Mouse (Mus musculus) stomach, embryonic 16.5 days (tissue): Measurements from ENCODE around the gene Pcgf5. TPM values are rescaled to one million over a fixed set of nuclear protein-coding genes. Genes with fewer than 3 reads are reported as not detected.
"Not testable (repeated sequence)": the region's sequence is repeated elsewhere in the genome, so short reads cannot be mapped to it uniquely, and the experiment has no call there.

ENCODE experiments used
- ATAC-seq: fragments of 200-750 bp; cut with Nextera tagmentation; 2 replicates; pipeline ENCODE4 v1.8.0; 2017; ENCODE audit warnings: moderate number of reproducible peaks, moderate TSS enrichment; ENCODE audit not compliant: insufficient read depth, low FRiP score
- H3K27ac ChIP-seq: fragments of 300-500 bp; sonication (generic); 2 replicates; pipeline ENCODE4 v1.5.1; 2014; ENCODE audit warnings: low read length
- H3K27me3 ChIP-seq: fragments of 300-500 bp; sonication (generic); 2 replicates; pipeline ENCODE4 v1.6.1; 2014; ENCODE audit warnings: low read length, control low read depth, mixed read lengths; ENCODE audit not compliant: control insufficient read depth, insufficient read depth
- H3K36me3 ChIP-seq: fragments of 300-500 bp; sonication (generic); 2 replicates; pipeline ENCODE4 v1.6.1; 2014; ENCODE audit warnings: low read length; ENCODE audit not compliant: control insufficient read depth, insufficient read depth
- H3K4me1 ChIP-seq: fragments of 300-500 bp; sonication (generic); 2 replicates; pipeline ENCODE4 v1.6.1; 2014; ENCODE audit warnings: low read length, control low read depth, mixed read lengths; ENCODE audit not compliant: control insufficient read depth, insufficient read depth
- H3K4me2 ChIP-seq: fragments of 300-500 bp; sonication (generic); 2 replicates; pipeline ENCODE4 v1.6.1; 2014; ENCODE audit warnings: low read depth, low read length, mixed read lengths
- H3K4me3 ChIP-seq: fragments of 300-500 bp; sonication (generic); replicated peaks from 2 replicates; pipeline ENCODE4 v1.5.1; 2014; ENCODE audit warnings: mild to moderate bottlenecking, low read length
- H3K9ac ChIP-seq: fragments of 300-500 bp; sonication (generic); 2 replicates; pipeline ENCODE4 v1.6.1; 2014; ENCODE audit warnings: low read length
- H3K9me3 ChIP-seq: fragments of 300-500 bp; sonication (generic); replicated peaks from 2 replicates; pipeline ENCODE4 v1.6.1; 2016; ENCODE audit warnings: low read length, control low read depth; ENCODE audit not compliant: control insufficient read depth
- WGBS: fragments of 180-500 bp; shearing (Covaris S2); extraction: QIAGEN DNeasy Blood & Tissue Kit; methylation state at CpG from one replicate; pipeline ENCODE4 v1.1.7; 2014; 5-methylcytosine and 5-hydroxymethylcytosine counted together
- polyA plus RNA-seq: library from polyadenylated mRNA; unstranded; fragments of >200 nt; fragmentation: Nextera tagmentation; extraction: Ambion mirVana; gene quantifications from 2 replicates; pipeline ENCODE4 v1.2.1, GENCODE M21; 2015

The Pcgf5 gene
- polyA plus RNA-seq, 1 experiment from 2014 or later = 12.7 TPM

DNA sequence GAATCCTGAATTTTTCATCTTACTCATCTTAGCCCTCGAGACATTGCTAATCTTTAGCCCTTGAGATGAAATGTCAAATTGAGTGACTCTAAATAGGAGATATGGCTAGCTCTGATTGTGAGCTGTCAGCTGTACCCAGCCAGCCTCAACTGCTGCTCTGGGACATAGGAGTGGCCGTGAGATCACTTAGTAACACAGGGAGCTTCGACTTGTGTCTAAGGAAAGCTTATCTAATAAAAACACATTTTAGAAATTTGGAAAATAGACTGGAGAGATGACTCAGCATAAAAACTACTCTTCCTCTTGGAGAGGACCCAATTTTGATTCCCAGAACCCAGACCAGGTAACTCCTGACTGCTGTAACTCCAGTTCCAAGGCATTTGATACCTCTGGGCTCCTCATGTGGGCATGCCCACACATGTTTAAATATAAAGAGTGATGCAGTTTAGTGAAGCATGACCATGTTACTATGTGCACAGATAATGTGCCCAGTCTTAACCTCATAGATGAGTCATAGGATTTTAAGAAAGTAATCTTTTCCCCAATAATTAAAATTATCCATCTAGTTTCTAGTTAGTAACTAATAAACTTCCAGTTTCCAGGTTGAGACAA is 103.0 kb downstream of the Pcgf5 start:
- no peaks in the 10 kb centered on the region for H3K36me3 ChIP-seq
- WGBS = 72% methylated on average over 3 of the region's 3 CpGs
- no peaks in the 10 kb centered on the region for H3K9me3 ChIP-seq
- H3K4me3 ChIP-seq = no peak overlapping the region
- H3K27ac ChIP-seq = no peak overlapping the region
- H3K4me2 ChIP-seq = no peak overlapping the region
- no peaks in the 10 kb centered on the region for H3K27me3 ChIP-seq
- no peak for ATAC-seq
- H3K4me1 ChIP-seq = no peaks in the 10 kb centered on the region
- H3K9ac ChIP-seq = no peak overlapping the region

DNA sequence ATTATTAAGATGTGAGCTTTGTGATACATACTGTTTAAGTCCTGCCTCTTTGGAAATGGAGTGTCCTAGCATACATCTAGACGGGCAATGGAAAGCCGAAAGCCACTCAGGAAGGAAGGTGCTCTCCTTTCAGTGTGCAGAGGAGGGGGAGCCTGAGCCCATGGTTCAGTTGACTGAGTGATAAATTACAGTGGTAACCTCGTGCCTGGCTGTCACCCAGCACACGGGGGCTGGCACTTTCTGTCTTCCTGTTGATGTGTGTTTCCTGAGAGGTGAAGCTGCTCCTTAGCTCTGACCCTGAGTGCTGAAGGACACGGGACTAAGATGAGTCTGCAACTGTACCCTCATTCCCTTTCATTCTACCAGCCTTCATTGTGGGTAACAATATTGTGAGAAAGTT is 103.6 kb downstream of the Pcgf5 start:
- ATAC-seq = no peak
- 38% methylated on average over 5 of the region's 5 CpGs for WGBS
- no peak overlapping the region for H3K9ac ChIP-seq
- no peak overlapping the region for H3K4me3 ChIP-seq
- no peaks in the 10 kb centered on the region for H3K9me3 ChIP-seq
- no peaks in the 10 kb centered on the region for H3K36me3 ChIP-seq
- H3K4me2 ChIP-seq = no peak overlapping the region
- H3K27ac ChIP-seq = no peak overlapping the region
- H3K4me1 ChIP-seq = no peaks in the 10 kb centered on the region
- H3K27me3 ChIP-seq = no peaks in the 10 kb centered on the region

DNA sequence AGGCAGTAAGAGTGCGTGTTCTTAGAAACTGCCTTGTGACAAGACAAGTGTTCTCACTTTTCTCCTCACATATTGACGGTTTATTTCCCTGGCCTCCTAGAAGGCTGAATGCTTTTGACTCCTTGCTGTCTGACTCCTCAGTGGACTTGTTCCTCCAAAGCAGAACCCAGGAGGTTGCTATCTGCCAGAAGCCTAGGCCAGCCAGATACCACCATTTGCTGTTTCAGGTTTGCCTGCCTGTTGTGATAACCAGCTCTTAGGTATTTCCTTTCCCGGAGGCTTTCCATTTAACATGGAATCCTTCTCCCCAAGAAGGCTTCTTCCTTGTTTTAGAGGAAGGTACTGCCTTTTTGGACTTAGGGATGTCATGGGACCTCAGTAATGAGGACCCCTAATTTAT is 104.1 kb downstream of the Pcgf5 start:
- H3K27ac ChIP-seq, ATAC-seq, H3K9ac ChIP-seq, H3K4me3 ChIP-seq, H3K27me3 ChIP-seq, H3K4me2 ChIP-seq, H3K36me3 ChIP-seq, H3K9me3 ChIP-seq, H3K4me1 ChIP-seq: not testable (repeated sequence)
- 67% methylated on average over 3 of the region's 3 CpGs for WGBS

DNA sequence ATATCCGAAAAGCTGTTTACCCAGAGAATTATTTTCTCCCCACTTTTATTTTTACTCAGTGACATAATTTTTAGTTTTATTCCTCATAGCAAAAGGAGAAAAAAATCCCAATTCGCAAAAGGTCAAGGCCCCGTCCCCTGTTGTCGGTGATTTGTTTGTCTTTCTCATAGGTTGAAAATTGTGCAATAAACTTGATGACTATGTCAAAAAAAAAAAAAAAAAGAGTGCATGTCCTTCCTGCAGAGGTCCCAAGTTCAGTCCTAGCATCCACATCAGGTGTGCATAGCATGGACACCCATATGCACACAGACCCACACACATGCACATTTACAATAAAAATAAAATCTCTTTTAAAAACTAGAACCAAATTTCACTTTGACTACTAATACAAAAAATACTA is 105.3 kb downstream of the Pcgf5 start:
- H3K4me2 ChIP-seq = no peak overlapping the region
- no peaks in the 10 kb centered on the region for H3K36me3 ChIP-seq
- no peak overlapping the region for H3K9ac ChIP-seq
- H3K27ac ChIP-seq = no peak overlapping the region
- no peaks in the 10 kb centered on the region for H3K27me3 ChIP-seq
- no peak overlapping the region for H3K4me3 ChIP-seq
- WGBS = 83% methylated on average over 4 of the region's 4 CpGs
- ATAC-seq = no peak
- H3K4me1 ChIP-seq = no peaks in the 10 kb centered on the region
- H3K9me3 ChIP-seq = no peaks in the 10 kb centered on the region

DNA sequence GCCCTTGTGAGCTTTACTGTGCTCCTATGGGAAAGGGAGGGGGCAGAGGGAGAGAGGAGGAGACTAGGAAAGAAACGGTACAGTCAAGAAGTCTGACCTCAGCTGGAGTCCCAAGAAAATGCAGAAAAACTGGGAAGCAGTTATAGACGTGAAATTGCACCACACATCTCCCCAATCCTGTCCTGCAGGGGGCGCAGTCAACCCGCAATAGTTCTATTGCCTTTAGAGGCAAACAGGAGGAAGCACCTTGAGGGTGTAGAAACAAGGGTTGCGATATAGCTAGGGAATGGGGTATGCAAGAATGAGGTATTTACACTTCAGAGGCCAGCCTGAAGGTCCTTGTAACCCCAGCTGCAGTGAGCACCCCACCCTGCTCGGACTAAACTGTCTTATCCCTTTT is 122.0 kb downstream of the Pcgf5 start:
- Histone ChIP-seq H3K4me3 (no peak overlapping the region), H3K36me3 (no peaks in the 10 kb centered on the region), H3K4me1 (no peaks in the 10 kb centered on the region), H3K27ac (no peak overlapping the region), H3K27me3 (no peaks in the 10 kb centered on the region), H3K9ac (no peak overlapping the region), H3K9me3 (no peaks in the 10 kb centered on the region), H3K4me2 (no peak overlapping the region)
- no peak for ATAC-seq
- 16% methylated on average over 6 of the region's 6 CpGs for WGBS

DNA sequence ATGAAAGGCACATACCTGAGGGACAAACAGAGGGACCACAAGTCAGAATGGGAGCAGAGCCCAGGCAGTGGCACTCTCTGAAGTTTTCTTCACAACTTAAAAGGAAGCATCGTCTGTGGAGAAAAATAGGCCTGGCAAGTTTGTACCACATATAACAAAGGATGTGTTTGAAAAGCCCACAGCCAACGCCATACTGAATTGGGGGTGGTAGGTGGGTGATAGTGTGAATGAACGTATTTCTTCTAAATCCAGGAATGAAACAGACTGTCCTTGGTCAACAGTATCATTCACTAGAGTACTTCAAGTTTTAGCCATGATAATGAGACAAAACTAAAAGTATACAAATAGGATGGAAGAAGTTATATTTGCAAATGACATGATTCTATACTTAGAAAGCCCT is 123.2 kb downstream of the Pcgf5 start:
- H3K4me2 ChIP-seq = no peak overlapping the region
- no peaks in the 10 kb centered on the region for H3K4me1 ChIP-seq
- H3K9me3 ChIP-seq = no peaks in the 10 kb centered on the region
- H3K36me3 ChIP-seq = no peaks in the 10 kb centered on the region
- ATAC-seq = no peak
- H3K4me3 ChIP-seq = no peak overlapping the region
- no peak overlapping the region for H3K9ac ChIP-seq
- no peak overlapping the region for H3K27ac ChIP-seq
- 81% methylated on average over 3 of the region's 3 CpGs for WGBS
- no peaks in the 10 kb centered on the region for H3K27me3 ChIP-seq

DNA sequence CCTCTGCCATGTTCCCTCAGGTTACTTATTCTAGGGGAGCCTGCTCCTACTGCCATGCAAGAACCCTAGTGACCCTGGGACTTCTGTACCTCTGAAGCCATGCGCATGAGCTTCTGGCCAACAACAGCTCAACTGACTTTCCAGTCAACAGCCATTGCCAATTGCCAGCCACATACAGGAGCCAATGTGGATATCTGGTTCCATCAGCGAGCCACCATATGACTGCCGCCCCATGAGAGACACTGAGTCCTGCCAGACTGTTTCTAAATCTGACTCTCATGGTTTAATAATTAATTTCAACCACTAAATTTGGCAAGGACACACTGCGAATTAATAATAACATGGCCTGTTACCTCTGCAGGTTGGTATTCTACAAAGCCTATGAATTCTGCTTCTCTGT is 128.5 kb downstream of the Pcgf5 start:
- H3K4me3 ChIP-seq = no peak overlapping the region
- H3K27me3 ChIP-seq = no peaks in the 10 kb centered on the region
- H3K27ac ChIP-seq = no peak overlapping the region
- H3K9me3 ChIP-seq = no peaks in the 10 kb centered on the region
- H3K36me3 ChIP-seq = no peaks in the 10 kb centered on the region
- no peak overlapping the region for H3K4me2 ChIP-seq
- H3K9ac ChIP-seq = no peak overlapping the region
- no peak for ATAC-seq
- no peaks in the 10 kb centered on the region for H3K4me1 ChIP-seq
- WGBS = 90% methylated on average over 4 of the region's 4 CpGs

DNA sequence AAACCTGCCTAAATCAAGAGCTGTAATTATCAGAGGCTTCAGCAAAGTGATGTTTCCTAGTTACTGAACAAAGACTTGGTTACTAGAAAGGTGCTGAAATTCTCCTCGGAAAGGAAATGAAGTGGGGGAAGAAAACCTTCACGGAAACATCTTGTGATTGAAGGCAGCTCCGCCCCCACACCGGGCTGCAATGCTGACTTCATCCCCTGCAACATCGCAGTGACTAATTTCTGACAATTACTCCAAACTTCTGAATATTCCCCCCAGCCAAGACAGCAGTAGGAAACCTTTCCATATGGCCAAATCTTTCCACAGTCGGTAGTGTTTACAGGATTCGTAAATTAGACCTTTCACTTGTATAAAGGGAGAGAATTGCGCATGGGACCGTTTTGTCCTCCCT is 129.0 kb downstream of the Pcgf5 start:
- no peak overlapping the region for H3K27ac ChIP-seq
- H3K4me1 ChIP-seq = no peaks in the 10 kb centered on the region
- H3K27me3 ChIP-seq = no peaks in the 10 kb centered on the region
- H3K4me2 ChIP-seq = 0 out of 2 replicates have a peak overlapping the region, but pooled peaks have one; percentile 18
- 40% methylated on average over 9 of the region's 9 CpGs for WGBS
- H3K36me3 ChIP-seq = no peaks in the 10 kb centered on the region
- H3K9ac ChIP-seq = no peak overlapping the region
- no peaks in the 10 kb centered on the region for H3K9me3 ChIP-seq
- no peak overlapping the region for H3K4me3 ChIP-seq
- ATAC-seq = no peak

DNA sequence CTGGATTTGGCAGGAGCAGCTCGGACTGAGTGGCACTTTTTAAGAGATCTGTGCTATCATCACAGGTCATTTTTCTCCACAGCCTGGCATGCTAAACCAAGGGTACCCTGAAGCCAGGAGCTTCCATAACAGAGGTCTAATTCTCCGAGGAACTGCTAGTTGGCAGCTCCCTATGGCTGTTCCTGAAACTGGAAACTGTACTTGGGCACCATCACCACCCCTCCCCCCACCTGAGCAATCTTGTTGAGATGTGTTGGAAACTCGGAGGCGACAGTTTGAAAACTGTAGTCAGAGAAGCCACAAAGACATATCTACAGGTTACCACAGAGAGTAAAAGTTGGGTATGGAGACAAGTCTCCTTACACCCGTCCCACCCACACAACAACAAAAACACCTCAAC is 129.6 kb downstream of the Pcgf5 start:
- no peak for ATAC-seq
- 56% methylated on average over 5 of the region's 5 CpGs for WGBS

DNA sequence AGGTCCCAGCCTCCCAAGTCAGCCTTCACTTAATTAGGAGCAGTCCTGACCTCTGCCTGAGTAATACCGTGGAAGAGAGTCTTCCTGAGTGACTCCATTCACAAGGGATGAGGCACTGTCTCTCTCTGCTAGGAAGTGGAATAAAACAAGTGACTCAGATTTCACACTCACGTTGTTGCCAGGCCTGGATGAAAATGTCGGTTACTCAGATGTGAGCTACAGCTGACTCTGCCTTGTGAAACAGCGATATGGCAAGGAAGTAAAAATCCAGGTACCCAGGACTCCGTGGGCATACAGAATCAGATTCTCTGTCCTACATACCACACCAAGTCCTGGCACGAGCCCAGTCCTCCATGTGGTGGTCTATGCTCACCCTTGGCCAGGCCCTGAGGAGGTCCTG is 142.8 kb downstream of the Pcgf5 start:
- H3K4me1 ChIP-seq = no peaks in the 10 kb centered on the region
- 79% methylated on average over 6 of the region's 6 CpGs for WGBS

More for the DNA sequence above, 129.6 kb downstream of the Pcgf5 start:
- H3K9ac ChIP-seq = no peak overlapping the region
- H3K9me3 ChIP-seq = no peaks in the 10 kb centered on the region
- no peak overlapping the region for H3K27ac ChIP-seq
- H3K4me2 ChIP-seq = no peak overlapping the region
- no peaks in the 10 kb centered on the region for H3K4me1 ChIP-seq
- H3K27me3 ChIP-seq = no peaks in the 10 kb centered on the region
- no peak overlapping the region for H3K4me3 ChIP-seq
- H3K36me3 ChIP-seq = no peaks in the 10 kb centered on the region

More for the DNA sequence above, 142.8 kb downstream of the Pcgf5 start:
- Histone ChIP-seq H3K27me3 (no peaks in the 10 kb centered on the region), H3K4me2 (no peak overlapping the region), H3K9ac (no peak overlapping the region), H3K36me3 (no peaks in the 10 kb centered on the region), H3K27ac (no peak overlapping the region), H3K4me3 (no peak overlapping the region), H3K9me3 (no peaks in the 10 kb centered on the region)
- ATAC-seq = no peak
